Mouse (Mus musculus): ENCODE measurements around the gene Ncoa7. TPM values are rescaled to one million over a fixed set of nuclear protein-coding genes. Genes with fewer than 3 reads are reported as not detected.
A peak's percentile ranks its signal among the peaks of the same experiment; 100 is the strongest.
"Not testable (repeated sequence)": the region's sequence is repeated elsewhere in the genome, so short reads cannot be mapped to it uniquely, and the experiment has no call there.

Ncoa7 gene
- polyA plus RNA-seq, 1 experiment from 2014 or later = 9.2 TPM

DNA sequence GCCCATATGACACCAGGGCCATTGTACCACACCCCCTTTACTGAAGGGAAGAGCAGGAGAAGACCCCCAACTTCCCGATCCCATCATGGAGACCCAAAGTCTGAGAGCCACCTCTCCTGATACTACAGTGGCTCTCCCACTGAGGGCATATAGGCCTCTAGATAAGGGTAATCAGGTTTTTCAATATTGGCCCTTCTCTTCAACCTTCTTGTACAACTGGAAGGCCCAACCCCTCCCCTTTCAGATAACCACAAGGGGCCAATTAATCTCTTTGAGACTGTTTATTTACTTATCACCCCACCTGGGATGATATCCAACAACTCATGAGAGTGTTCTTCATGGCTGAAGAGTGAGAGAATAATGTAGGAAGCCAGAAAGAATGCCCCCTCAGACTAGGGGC, 170.4 kb downstream of the Ncoa7 start:
- WGBS = 91% methylated on average over 1 of the region's 1 CpGs
- no peak for ATAC-seq (replicated peaks; ENCODE audit: low FRiP score, low TSS enrichment, low read depth)
- H3K4me2 ChIP-seq (ENCODE audit: low read length) = no peak overlapping the region

DNA sequence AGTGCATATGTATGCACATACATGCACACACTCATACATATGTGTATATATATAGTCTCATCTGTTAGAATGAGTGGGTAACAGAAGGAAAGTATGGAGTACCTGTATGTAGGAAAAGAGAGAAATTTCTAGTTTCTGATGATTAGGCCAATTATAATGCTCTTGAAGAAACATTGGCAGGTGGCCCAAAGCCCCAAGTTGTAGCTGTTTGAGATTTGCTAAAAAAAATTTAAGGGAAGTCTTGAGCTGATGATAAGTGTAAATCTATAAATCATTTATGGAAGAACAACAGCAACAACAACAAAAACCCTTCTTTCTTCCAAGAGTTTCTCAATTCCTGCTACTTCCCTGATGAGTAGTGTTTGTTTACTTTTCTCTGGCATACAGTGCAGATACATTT, 173.1 kb downstream of the Ncoa7 start:
- Histone ChIP-seq H3K27ac (ENCODE audit: low read depth) (no peak overlapping the region), H3K9ac (ENCODE audit: low read length) (no peak overlapping the region), H3K4me3 (ENCODE audit: low read depth, low read length) (no peak overlapping the region), H3K9me3 (ENCODE audit: control insufficient read depth, low read length) (no peaks in the 10 kb centered on the region), H3K4me2 (ENCODE audit: low read length) (no peak overlapping the region), H3K36me3 (ENCODE audit: control insufficient read depth, insufficient read depth, low read length) (no peaks in the 10 kb centered on the region), H3K4me1 (replicated peaks; ENCODE audit: control insufficient read depth, insufficient read depth, low read length) (no peaks in the 10 kb centered on the region), H3K27me3 (replicated peaks; ENCODE audit: control insufficient read depth, insufficient read depth, low read length) (no peaks in the 10 kb centered on the region)
- ATAC-seq (replicated peaks; ENCODE audit: low FRiP score, low TSS enrichment, low read depth) (no peak), DNase-seq (ENCODE audit: low spot score) (no peak)

More for the DNA sequence above, 170.4 kb downstream of the Ncoa7 start:
- Histone ChIP-seq H3K4me3 (ENCODE audit: low read depth, low read length) (no peak overlapping the region), H3K27me3 (replicated peaks; ENCODE audit: control insufficient read depth, insufficient read depth, low read length) (no peaks in the 10 kb centered on the region), H3K9ac (ENCODE audit: low read length) (no peak overlapping the region), H3K4me1 (replicated peaks; ENCODE audit: control insufficient read depth, insufficient read depth, low read length) (no peaks in the 10 kb centered on the region), H3K27ac (ENCODE audit: low read depth) (no peak overlapping the region), H3K9me3 (ENCODE audit: control insufficient read depth, low read length) (no peaks in the 10 kb centered on the region), H3K36me3 (ENCODE audit: control insufficient read depth, insufficient read depth, low read length) (no peaks in the 10 kb centered on the region)
- DNase-seq (ENCODE audit: low spot score) = no peak

GRCm38 (mm10) chr10:30629513-30629912, 173.6 kb downstream of the Ncoa7 start, which contains the start of gene Hint3:
Gene Hint3 (minus strand): TSS chr10:30629632.
- H3K4me1 ChIP-seq (replicated peaks; ENCODE audit: control insufficient read depth, insufficient read depth, low read length) = no peaks in the 10 kb centered on the region
- H3K9ac ChIP-seq (ENCODE audit: low read length) = no peak within 1 kb of the TSS
- H3K4me2 ChIP-seq (ENCODE audit: low read length) = no peak within 1 kb of the TSS
- no peak within 1 kb of the TSS for H3K4me3 ChIP-seq (ENCODE audit: low read depth, low read length)
- H3K27me3 ChIP-seq (replicated peaks; ENCODE audit: control insufficient read depth, insufficient read depth, low read length) = no peaks in the 10 kb centered on the region
- no peaks in the 10 kb centered on the region for H3K36me3 ChIP-seq (ENCODE audit: control insufficient read depth, insufficient read depth, low read length)
- no peak for ATAC-seq (replicated peaks; ENCODE audit: low FRiP score, low TSS enrichment, low read depth)
- no peak within 1 kb of the TSS for H3K27ac ChIP-seq (ENCODE audit: low read depth)
- no peak for DNase-seq (ENCODE audit: low spot score)
- H3K9me3 ChIP-seq (ENCODE audit: control insufficient read depth, low read length) = no peaks in the 10 kb centered on the region
- 79% methylated on average over 3 of the region's 3 CpGs for WGBS

DNA sequence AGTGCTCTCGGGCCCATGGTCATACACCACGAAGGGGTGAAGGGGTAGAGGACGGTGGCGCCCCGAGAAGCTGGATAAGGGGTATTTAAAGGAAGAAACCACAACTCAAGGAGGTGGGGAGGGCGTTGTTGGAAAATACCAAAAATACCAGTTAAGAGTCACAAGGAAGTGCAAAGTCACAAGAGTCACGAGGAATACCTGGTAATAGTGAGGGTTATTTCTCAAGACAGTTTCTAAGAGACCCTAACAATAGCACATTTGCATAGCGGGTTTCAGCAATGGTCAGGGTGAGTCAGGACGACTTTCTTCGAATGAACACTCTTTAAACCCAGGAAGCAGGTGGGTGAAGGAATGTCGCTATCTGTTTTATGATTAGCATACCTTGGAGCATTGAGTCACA, 174.7 kb downstream of the Ncoa7 start:
- H3K9ac ChIP-seq (ENCODE audit: low read length); H3K4me1 ChIP-seq (replicated peaks; ENCODE audit: control insufficient read depth, insufficient read depth, low read length); DNase-seq (ENCODE audit: low spot score); H3K9me3 ChIP-seq (ENCODE audit: control insufficient read depth, low read length); H3K27me3 ChIP-seq (replicated peaks; ENCODE audit: control insufficient read depth, insufficient read depth, low read length); H3K4me3 ChIP-seq (ENCODE audit: low read depth, low read length); ATAC-seq (replicated peaks; ENCODE audit: low FRiP score, low TSS enrichment, low read depth); H3K27ac ChIP-seq (ENCODE audit: low read depth); H3K36me3 ChIP-seq (ENCODE audit: control insufficient read depth, insufficient read depth, low read length); H3K4me2 ChIP-seq (ENCODE audit: low read length): not testable (repeated sequence)
- WGBS = 93% methylated on average over 11 of the region's 11 CpGs

DNA sequence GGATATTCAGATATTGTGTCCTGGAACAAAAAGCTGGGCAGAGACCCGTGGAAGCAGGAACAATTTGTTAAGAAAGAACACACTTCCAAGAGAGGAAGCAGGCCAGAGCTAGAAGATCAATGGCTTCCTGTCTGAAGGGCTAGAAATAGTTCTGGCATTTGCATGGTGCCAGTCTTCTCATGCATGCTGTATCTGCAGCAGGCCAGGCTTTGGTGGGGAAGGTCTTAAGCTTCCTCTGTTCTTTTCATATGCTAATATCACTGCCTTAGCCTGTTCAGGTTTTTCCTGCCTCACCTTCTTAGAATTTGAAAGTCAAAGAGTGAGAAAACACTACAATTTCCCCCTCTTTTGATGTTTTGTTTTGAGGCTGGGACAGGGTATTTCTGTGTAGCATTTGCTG, 175.6 kb downstream of the Ncoa7 start:
- no peaks in the 10 kb centered on the region for H3K4me1 ChIP-seq (replicated peaks; ENCODE audit: control insufficient read depth, insufficient read depth, low read length)
- no peak overlapping the region for H3K4me2 ChIP-seq (ENCODE audit: low read length)
- no peaks in the 10 kb centered on the region for H3K36me3 ChIP-seq (ENCODE audit: control insufficient read depth, insufficient read depth, low read length)
- no peaks in the 10 kb centered on the region for H3K9me3 ChIP-seq (ENCODE audit: control insufficient read depth, low read length)
- H3K27ac ChIP-seq (ENCODE audit: low read depth) = no peak overlapping the region
- no peak overlapping the region for H3K4me3 ChIP-seq (ENCODE audit: low read depth, low read length)
- 9% methylated on average over 1 of the region's 1 CpGs for WGBS
- no peaks in the 10 kb centered on the region for H3K27me3 ChIP-seq (replicated peaks; ENCODE audit: control insufficient read depth, insufficient read depth, low read length)
- DNase-seq (ENCODE audit: low spot score) (no peak), ATAC-seq (replicated peaks; ENCODE audit: low FRiP score, low TSS enrichment, low read depth) (no peak)
- H3K9ac ChIP-seq (ENCODE audit: low read length) = no peak overlapping the region

DNA sequence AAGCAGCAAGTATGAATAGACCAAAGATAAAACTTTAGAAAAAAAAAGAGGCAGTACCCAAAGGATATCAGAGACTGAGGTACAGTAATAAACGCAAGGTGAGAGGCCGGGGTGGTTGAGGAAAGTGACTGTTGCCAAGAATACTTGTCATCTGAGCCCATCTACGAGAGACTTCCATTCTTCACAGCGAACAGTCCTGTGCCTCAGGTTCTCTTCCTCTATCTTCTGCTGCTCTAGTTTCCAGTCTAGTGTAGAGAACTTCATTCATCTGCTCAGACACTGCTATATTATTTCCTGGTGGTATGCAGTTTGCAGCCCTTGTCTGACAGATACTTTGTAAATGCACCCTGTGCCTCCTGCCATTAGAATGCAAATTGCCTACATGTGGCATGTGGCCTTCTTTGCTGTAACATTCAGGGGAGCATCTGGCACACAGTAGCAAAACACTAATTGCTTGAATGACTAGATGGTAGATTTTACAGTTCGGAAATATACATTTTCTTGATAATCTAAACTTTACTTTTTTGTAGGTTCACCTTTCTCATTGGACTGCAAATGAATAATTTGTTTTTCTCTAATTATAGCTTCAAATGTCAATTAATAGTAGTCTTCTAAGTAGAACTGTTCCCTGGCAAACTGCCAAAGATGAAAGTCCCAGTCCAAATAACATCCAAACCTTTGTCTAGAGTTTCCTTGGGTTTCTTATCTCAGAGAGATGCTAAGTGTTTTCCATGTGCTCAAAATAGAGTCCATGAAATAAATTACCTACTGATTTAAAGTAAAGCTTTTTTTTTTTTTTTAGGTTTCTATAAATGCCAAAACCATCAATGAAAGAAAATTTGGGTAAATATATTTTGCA, 178.7 kb downstream of the Ncoa7 start:
- Histone ChIP-seq H3K36me3 (ENCODE audit: control insufficient read depth, insufficient read depth, low read length) (no peaks in the 10 kb centered on the region), H3K4me2 (ENCODE audit: low read length) (no peak overlapping the region), H3K4me3 (ENCODE audit: low read depth, low read length) (no peak overlapping the region), H3K9me3 (ENCODE audit: control insufficient read depth, low read length) (no peaks in the 10 kb centered on the region), H3K27me3 (replicated peaks; ENCODE audit: control insufficient read depth, insufficient read depth, low read length) (no peaks in the 10 kb centered on the region), H3K27ac (ENCODE audit: low read depth) (no peak overlapping the region), H3K9ac (ENCODE audit: low read length) (no peak overlapping the region), H3K4me1 (replicated peaks; ENCODE audit: control insufficient read depth, insufficient read depth, low read length) (no peaks in the 10 kb centered on the region)
- ATAC-seq (replicated peaks; ENCODE audit: low FRiP score, low TSS enrichment, low read depth) (no peak), DNase-seq (ENCODE audit: low spot score) (no peak)
- 67% methylated on average over 5 of the region's 5 CpGs for WGBS

DNA sequence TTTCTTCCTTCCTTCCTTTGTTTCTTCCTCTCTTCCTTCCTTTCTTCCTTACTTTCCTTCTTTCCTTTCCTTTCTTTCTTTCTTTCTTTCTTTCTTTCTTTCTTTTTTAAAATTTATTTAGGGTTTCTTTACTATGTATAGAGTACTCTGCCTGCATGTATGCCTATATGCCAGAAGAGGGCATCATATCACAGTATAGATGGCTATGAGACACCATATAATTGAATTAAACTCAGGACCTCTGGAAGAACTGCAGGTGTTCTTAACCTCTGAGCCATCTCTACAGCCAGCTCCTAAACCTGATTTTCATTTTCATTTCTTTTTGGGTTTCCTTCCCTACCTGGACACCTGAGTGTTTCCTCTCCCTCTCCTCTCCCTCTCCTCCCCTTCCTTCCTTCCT, 180.2 kb downstream of the Ncoa7 start:
- Histone ChIP-seq H3K27ac (ENCODE audit: low read depth) (no peak overlapping the region), H3K27me3 (replicated peaks; ENCODE audit: control insufficient read depth, insufficient read depth, low read length) (no peaks in the 10 kb centered on the region), H3K4me1 (replicated peaks; ENCODE audit: control insufficient read depth, insufficient read depth, low read length) (no peaks in the 10 kb centered on the region), H3K9me3 (ENCODE audit: control insufficient read depth, low read length) (no peaks in the 10 kb centered on the region), H3K4me3 (ENCODE audit: low read depth, low read length) (no peak overlapping the region), H3K36me3 (ENCODE audit: control insufficient read depth, insufficient read depth, low read length) (no peaks in the 10 kb centered on the region), H3K9ac (ENCODE audit: low read length) (no peak overlapping the region), H3K4me2 (ENCODE audit: low read length) (no peak overlapping the region)
- DNase-seq (ENCODE audit: low spot score) (no peak), ATAC-seq (replicated peaks; ENCODE audit: low FRiP score, low TSS enrichment, low read depth) (no peak)

- H3K27me3 ChIP-seq (replicated peaks; ENCODE audit: control insufficient read depth, insufficient read depth, low read length) = no peaks in the 10 kb centered on the region
- H3K9ac ChIP-seq (ENCODE audit: low read length) = peak overlapping the region; percentile 66
- no peak for DNase-seq (ENCODE audit: low spot score)
Measured at GRCm38 (mm10) chr10:30618918-30619210, 184.3 kb downstream of the Ncoa7 start.

More at GRCm38 (mm10) chr10:30618918-30619210, 184.3 kb downstream of the Ncoa7 start:
- Histone ChIP-seq H3K4me2 (ENCODE audit: low read length) (peak overlapping the region; percentile 79), H3K36me3 (ENCODE audit: control insufficient read depth, insufficient read depth, low read length) (no peaks in the 10 kb centered on the region), H3K27ac (ENCODE audit: low read depth) (0 out of 2 replicates have a peak overlapping the region, but pooled peaks have one; percentile 97), H3K4me3 (ENCODE audit: low read depth, low read length) (peak overlapping the region; percentile 70), H3K4me1 (replicated peaks; ENCODE audit: control insufficient read depth, insufficient read depth, low read length) (peaks cover 8% of the 10 kb centered on the region), H3K9me3 (ENCODE audit: control insufficient read depth, low read length) (no peaks in the 10 kb centered on the region)
- ATAC-seq (replicated peaks; ENCODE audit: low FRiP score, low TSS enrichment, low read depth) = no peak
- 52% methylated on average over 3 of the region's 3 CpGs for WGBS
